In genomic region chr1:172204033-172204813, GRCm38 (mm10) we compare ENCODE assay signal across 9 mouse cellular contexts. TPM values are rescaled to one million over a fixed set of nuclear protein-coding genes. Genes with fewer than 3 reads are reported as not detected.
A peak's percentile ranks its signal among the peaks of the same experiment; 100 is the strongest.
DNase-seq lines count a peak whose midpoint lies in the region; ATAC-seq and TF ChIP-seq lines count a peak whose summit lies in the region.
"Had no signal": no experiment of that assay in that cellular context is flagged by ENCODE, and none has a peak within 500 bp of the region (broad histone marks: within the 10 kb centered on the region; RNA-seq: fewer than 3 reads in every experiment).

No protein-coding gene starts in this region.

- no peak for ATAC-seq in embryonic facial prominence, embryonic 15.5 days (ENCODE audit: insufficient number of reproducible peaks, low FRiP score, low TSS enrichment, low read depth)

- H3K4me2 ChIP-seq in embryonic facial prominence, embryonic 15.5 days (replicated peaks), result peak overlapping the region; percentile 6; the same call in 1 of the 2 replicates

- no peak for TF ChIP-seq POLR2A in liver, adult 2 months (IDR thresholded peaks at IDR 0.05; ENCODE audit: extremely low read depth, insufficient read depth, low read length)

- H3K79me2 ChIP-seq in liver, adult 2 months (ENCODE audit: control insufficient read depth, insufficient read depth, low read length), result no peaks in the 10 kb centered on the region

- no peak overlapping the region for H3K9ac ChIP-seq in liver, adult 2 months (ENCODE audit: low read depth, low read length)
- no peak overlapping the region for H3K9ac ChIP-seq in embryonic facial prominence, embryonic 15.5 days

- H3K27ac ChIP-seq in liver, adult 2 months (replicated peaks; ENCODE audit: insufficient read depth, low read depth, low read length), result peak overlapping the region; percentile 31; the same call in 1 of the 2 replicates
- H3K27ac ChIP-seq in embryonic facial prominence, embryonic 15.5 days (replicated peaks), result peak overlapping the region; percentile 45

- no peak for TF ChIP-seq CTCF in liver, adult 2 months (IDR thresholded peaks at IDR 0.05; ENCODE audit: low read depth, low read length)

- peaks cover 2% of the 10 kb centered on the region; the same call in 1 of the 2 replicates for H3K36me3 ChIP-seq in liver, adult 2 months (ENCODE audit: control insufficient read depth, insufficient read depth, low read length)
- peaks cover 18% of the 10 kb centered on the region for H3K36me3 ChIP-seq in embryonic facial prominence, embryonic 15.5 days

- H3K4me1 ChIP-seq in liver, adult 2 months (ENCODE audit: control insufficient read depth, insufficient read depth, low read length), result peaks cover 11% of the 10 kb centered on the region; the same call in 1 of the 2 replicates
- H3K4me1 ChIP-seq in embryonic facial prominence, embryonic 15.5 days, result peaks cover 69% of the 10 kb centered on the region

- no peak for DNase-seq in liver, adult 2 months (ENCODE audit: extremely low read depth, low read depth, low spot score)
- no peak for DNase-seq in liver
- peak; percentile 40 for DNase-seq in kidney, postnatal 14 days
- DNase-seq in retina, embryonic 14.5 days (ENCODE audit: low spot score), result peak; percentile 38
- no peak for DNase-seq in thymus, postnatal 10 days (ENCODE audit: low spot score in 2 of 2)
- no peak for DNase-seq in frontal cortex, postnatal 14 days (ENCODE audit: low spot score in 2 of 2)
- DNase-seq in adipocyte (ENCODE audit: low spot score), result no peak
- DNase-seq: lung, adult 18-20 months had no signal

- WGBS in liver, adult 2 months, result 66% methylated on average over 9 of the region's 9 CpGs
- WGBS in embryonic facial prominence, embryonic 15.5 days, result 30% methylated on average over 9 of the region's 9 CpGs

- H3K27me3 ChIP-seq in liver, adult 2 months (ENCODE audit: control insufficient read depth, insufficient read depth, low read length), result no peaks in the 10 kb centered on the region
- no peaks in the 10 kb centered on the region for H3K27me3 ChIP-seq in embryonic facial prominence, embryonic 15.5 days

- no peaks in the 10 kb centered on the region for H3K9me3 ChIP-seq in embryonic facial prominence, embryonic 15.5 days (replicated peaks)

- H3K4me3 ChIP-seq in liver, adult 2 months (ENCODE audit: insufficient read depth, low read depth, low read length), result no peak overlapping the region
- H3K4me3 ChIP-seq in embryonic facial prominence, embryonic 15.5 days (replicated peaks), result no peak overlapping the region

RNA-seq across cellular contexts. Expression of gene Pea15a, which starts 2.4 kb away (rescaled TPM):
- total RNA-seq in liver, adult 2 months (2014; rRNA removed), result 9.4 and 13.1 TPM in 2 replicates
- 8.4 and 10.2 TPM in 2 replicates for polyA plus RNA-seq in liver, adult 2 months (2012; rRNA removed)
- polyA plus RNA-seq in embryonic facial prominence, embryonic 15.5 days (2015; fragmentation: Nextera tagmentation; extraction: Ambion mirVana), result 122 and 131 TPM in 2 replicates

RNA-seq across cellular contexts. Expression of gene Casq1, which starts 15.4 kb away (rescaled TPM):
- 0.07 and 0.74 TPM in 2 replicates for total RNA-seq in liver, adult 2 months (2014; rRNA removed)
- polyA plus RNA-seq in liver, adult 2 months (2012; rRNA removed), result 0.16 and 0.21 TPM in 2 replicates
- polyA plus RNA-seq in embryonic facial prominence, embryonic 15.5 days (2015; fragmentation: Nextera tagmentation; extraction: Ambion mirVana), result 18.9 and 24.6 TPM in 2 replicates

RNA-seq across cellular contexts. Expression of gene Atp1a4, which starts 54.0 kb away (rescaled TPM):
- 0.07 and 0.09 TPM in 2 replicates for total RNA-seq in liver, adult 2 months (2014; rRNA removed)
- polyA plus RNA-seq in liver, adult 2 months (2012; rRNA removed), result 0.02 TPM in 1 of 2 replicates, not detected in the other
- not detected in 2 replicates for polyA plus RNA-seq in embryonic facial prominence, embryonic 15.5 days (2015; fragmentation: Nextera tagmentation; extraction: Ambion mirVana)

RNA-seq across cellular contexts. Expression of gene Dcaf8, which starts 56.3 kb away (rescaled TPM):
- total RNA-seq in liver, adult 2 months (2014; rRNA removed), result 92.7 and 95.6 TPM in 2 replicates
- polyA plus RNA-seq in liver, adult 2 months (2012; rRNA removed), result 48.5 and 54.1 TPM in 2 replicates
- 135 and 140 TPM in 2 replicates for polyA plus RNA-seq in embryonic facial prominence, embryonic 15.5 days (2015; fragmentation: Nextera tagmentation; extraction: Ambion mirVana)

RNA-seq across cellular contexts. Expression of gene Igsf8, which starts 57.2 kb away (rescaled TPM):
- total RNA-seq in liver, adult 2 months (2014; rRNA removed), result 3.6 and 9.7 TPM in 2 replicates
- polyA plus RNA-seq in liver, adult 2 months (2012; rRNA removed), result 15.3 and 26.3 TPM in 2 replicates
- 71.9 and 73.4 TPM in 2 replicates for polyA plus RNA-seq in embryonic facial prominence, embryonic 15.5 days (2015; fragmentation: Nextera tagmentation; extraction: Ambion mirVana)

Comparison
In these comparisons a context has a peak if more than half of its experiments do, and no peak if none do; other contexts are left out.
1. DNase-seq: peak in kidney, postnatal 14 days (single experiment) and retina, embryonic 14.5 days (single experiment); none in liver, adult 2 months (single experiment), liver (single experiment), thymus, postnatal 10 days (0 of 2), frontal cortex, postnatal 14 days (0 of 2) and adipocyte (single experiment).
2. RNA of gene Pea15a, which starts 2.4 kb away (polyA plus RNA-seq): 122 to 131 TPM in embryonic facial prominence, embryonic 15.5 days; 8.4 to 10.2 TPM in liver, adult 2 months; every median in the first group is over 10 times any median in the second.
3. RNA of gene Casq1, which starts 15.4 kb away (polyA plus RNA-seq): 18.9 to 24.6 TPM in embryonic facial prominence, embryonic 15.5 days; 0.16 to 0.21 TPM in liver, adult 2 months; every median in the first group is over 10 times any median in the second.